Mouse (Mus musculus) stomach, embryonic 14.5 days (tissue): Measurements from ENCODE around the gene Cd24a. TPM values are rescaled to one million over a fixed set of nuclear protein-coding genes. Genes with fewer than 3 reads are reported as not detected.

ENCODE experiments used
- ATAC-seq: fragments of 200-750 bp; cut with Nextera tagmentation; 2 replicates; pipeline ENCODE4 v1.8.0; 2017; ENCODE audit warnings: low read depth, moderate TSS enrichment; ENCODE audit not compliant: insufficient number of reproducible peaks, insufficient read depth, low FRiP score
- H3K27ac ChIP-seq: fragments of 300-500 bp; sonication (generic); 2 replicates; pipeline ENCODE4 v1.5.1; 2014; ENCODE audit warnings: mild to moderate bottlenecking, low read length, moderate library complexity, mixed read lengths
- H3K27me3 ChIP-seq: fragments of 300-500 bp; sonication (generic); 2 replicates; pipeline ENCODE4 v1.6.1; 2014; ENCODE audit warnings: low read length, control low read depth, mixed read lengths; ENCODE audit not compliant: control insufficient read depth, insufficient read depth
- H3K36me3 ChIP-seq: fragments of 300-500 bp; sonication (generic); 2 replicates; pipeline ENCODE4 v1.6.1; 2014; ENCODE audit warnings: mild to moderate bottlenecking, control low read depth, low read length, moderate library complexity, mixed read lengths; ENCODE audit not compliant: control insufficient read depth, insufficient read depth
- H3K4me1 ChIP-seq: fragments of 300-500 bp; sonication (generic); 2 replicates; pipeline ENCODE4 v1.6.1; 2014; ENCODE audit warnings: low read length, control low read depth, mixed read lengths; ENCODE audit not compliant: control insufficient read depth, insufficient read depth
- H3K4me2 ChIP-seq: fragments of 300-500 bp; sonication (generic); replicated peaks from 2 replicates; pipeline ENCODE4 v1.6.1; 2014; ENCODE audit warnings: low read depth, low read length, control low read depth
- H3K4me3 ChIP-seq: fragments of 300-500 bp; sonication (generic); 2 replicates; pipeline ENCODE4 v1.5.1; 2014; ENCODE audit warnings: low read depth, low read length, control low read depth
- H3K9ac ChIP-seq: fragments of 300-500 bp; sonication (generic); replicated peaks from 2 replicates; pipeline ENCODE4 v1.6.1; 2014; ENCODE audit warnings: low read depth, mild to moderate bottlenecking, control low read depth, low read length, moderate library complexity, mixed read lengths
- H3K9me3 ChIP-seq: fragments of 300-500 bp; sonication (generic); 2 replicates; pipeline ENCODE4 v1.6.1; 2016; ENCODE audit warnings: low read depth, low read length, control low read depth; ENCODE audit not compliant: control insufficient read depth
- WGBS: fragments of 180-500 bp; shearing (Covaris S2); extraction: QIAGEN DNeasy Blood & Tissue Kit; methylation state at CpG from one replicate; pipeline ENCODE4 v1.1.7; 2014; 5-methylcytosine and 5-hydroxymethylcytosine counted together
- polyA plus RNA-seq: library from polyadenylated mRNA; unstranded; fragments of >200 nt; fragmentation: Nextera tagmentation; extraction: Ambion mirVana; gene quantifications from 2 replicates; pipeline ENCODE4 v1.2.1, GENCODE M21; 2014

The Cd24a gene
- polyA plus RNA-seq, 1 experiment from 2014 or later = 351 TPM

DNA sequence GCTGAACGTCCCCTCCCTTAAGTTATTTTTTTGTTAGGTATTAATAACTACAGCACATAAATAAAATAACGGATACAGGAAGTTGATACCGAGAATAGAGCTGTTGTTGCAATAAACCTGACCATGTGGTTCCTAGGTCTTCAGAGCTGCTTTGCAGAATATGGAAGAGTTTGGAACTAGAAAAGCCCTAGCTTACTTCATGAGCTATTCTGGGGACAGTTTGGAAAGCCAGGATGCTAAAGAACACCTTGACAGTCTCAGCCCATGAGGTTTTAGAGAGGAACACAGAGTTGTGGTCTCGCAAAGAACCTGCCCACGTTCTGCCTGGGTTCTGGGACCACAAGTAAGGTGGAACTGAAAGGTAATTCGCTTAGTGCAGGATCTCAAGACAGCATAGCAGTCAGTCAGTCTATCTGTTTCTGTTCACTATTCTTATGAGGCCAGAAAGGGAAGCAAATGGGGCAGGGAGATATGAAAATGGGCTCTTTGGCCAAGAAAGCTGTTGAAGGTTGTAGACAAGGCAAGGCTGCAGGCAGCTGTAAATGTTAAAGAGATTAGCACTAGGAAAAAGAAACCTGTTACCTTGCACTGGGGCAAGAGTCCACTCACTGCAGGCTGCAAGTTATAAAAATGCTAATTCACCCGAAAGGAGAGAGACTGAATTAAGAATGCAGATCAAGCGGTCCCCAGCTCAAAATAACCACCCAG is 10.5 kb downstream of the Cd24a start:
- WGBS = 70% methylated on average over 8 of the region's 8 CpGs
- Histone ChIP-seq H3K4me3 (no peak overlapping the region), H3K9me3 (no peaks in the 10 kb centered on the region), H3K36me3 (peaks cover 2% of the 10 kb centered on the region; the same call in 1 of the 2 replicates), H3K4me1 (no peaks in the 10 kb centered on the region), H3K9ac (no peak overlapping the region), H3K27me3 (no peaks in the 10 kb centered on the region), H3K4me2 (no peak overlapping the region), H3K27ac (no peak overlapping the region)
- ATAC-seq = no peak

DNA sequence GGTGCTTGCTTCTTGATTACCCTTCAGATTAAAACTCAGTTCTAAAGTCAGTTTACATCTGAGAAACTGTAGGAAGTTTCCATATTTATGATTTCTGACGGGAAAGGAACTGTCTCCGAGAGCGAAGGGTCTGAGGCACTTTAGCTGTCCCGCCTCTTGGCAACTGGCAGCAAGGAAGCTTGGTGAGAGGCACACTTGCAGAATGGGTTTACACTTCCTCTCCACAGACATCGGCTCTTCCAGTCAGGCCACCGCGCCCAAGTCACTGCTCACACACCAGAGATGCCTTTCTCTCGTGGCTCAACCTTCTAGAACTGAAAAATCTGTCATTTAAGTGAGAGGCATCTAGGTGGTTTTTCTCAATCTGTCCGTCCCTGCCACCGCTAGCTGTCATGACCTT is 13.4 kb downstream of the Cd24a start:
- ATAC-seq = no peak
- H3K9ac ChIP-seq = no peak overlapping the region
- no peak overlapping the region for H3K4me2 ChIP-seq
- no peak overlapping the region for H3K27ac ChIP-seq
- no peaks in the 10 kb centered on the region for H3K4me1 ChIP-seq
- no peak overlapping the region for H3K4me3 ChIP-seq
- H3K27me3 ChIP-seq = no peaks in the 10 kb centered on the region
- no peaks in the 10 kb centered on the region for H3K9me3 ChIP-seq
- no peaks in the 10 kb centered on the region for H3K36me3 ChIP-seq
- 75% methylated on average over 10 of the region's 10 CpGs for WGBS

DNA sequence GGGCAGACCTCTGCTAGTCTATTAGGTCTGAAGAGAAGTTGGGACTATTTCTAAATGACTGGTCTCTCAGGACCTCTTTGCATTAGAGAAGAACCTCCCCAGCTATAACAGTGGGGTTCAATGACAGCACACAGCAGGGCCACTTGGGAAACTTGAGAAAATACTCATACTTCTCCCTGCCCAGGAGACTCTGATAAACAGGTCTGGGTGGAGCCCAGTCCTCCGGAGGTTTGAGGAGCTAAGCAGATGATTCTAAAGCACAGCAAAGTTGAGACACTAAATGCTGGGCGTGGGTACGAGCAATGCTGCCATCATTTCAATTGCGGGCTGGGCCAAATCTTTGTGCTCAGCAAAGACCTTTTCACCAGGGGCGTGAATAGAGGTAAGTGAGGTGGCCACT is 15.1 kb downstream of the Cd24a start:
- WGBS = 77% methylated on average over 5 of the region's 5 CpGs
- H3K4me2 ChIP-seq = no peak overlapping the region
- H3K27ac ChIP-seq = no peak overlapping the region
- no peaks in the 10 kb centered on the region for H3K27me3 ChIP-seq
- no peaks in the 10 kb centered on the region for H3K4me1 ChIP-seq
- no peaks in the 10 kb centered on the region for H3K36me3 ChIP-seq
- H3K9me3 ChIP-seq = no peaks in the 10 kb centered on the region
- no peak overlapping the region for H3K9ac ChIP-seq
- ATAC-seq = no peak; the same call in 1 of the 2 replicates
- no peak overlapping the region for H3K4me3 ChIP-seq

DNA sequence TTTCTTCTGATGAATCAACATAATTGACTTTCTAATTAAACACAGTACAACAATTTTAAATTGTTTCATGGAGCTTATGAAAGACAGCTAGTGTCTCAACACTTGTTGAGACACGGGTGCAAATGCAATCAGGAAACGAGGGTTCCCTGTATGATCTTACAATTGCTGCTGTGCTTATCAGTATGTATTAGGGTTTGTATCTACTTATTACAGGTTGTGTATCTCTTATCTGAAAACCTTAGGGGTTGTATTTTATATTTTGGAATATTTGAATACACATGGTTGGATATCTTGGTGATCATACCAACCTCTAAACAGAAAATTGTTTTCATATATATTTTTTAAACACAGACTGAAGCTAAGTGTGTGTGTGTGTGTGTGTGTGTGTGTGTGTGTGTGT is 16.1 kb downstream of the Cd24a start:
- 82% methylated on average over 2 of the region's 2 CpGs for WGBS

DNA sequence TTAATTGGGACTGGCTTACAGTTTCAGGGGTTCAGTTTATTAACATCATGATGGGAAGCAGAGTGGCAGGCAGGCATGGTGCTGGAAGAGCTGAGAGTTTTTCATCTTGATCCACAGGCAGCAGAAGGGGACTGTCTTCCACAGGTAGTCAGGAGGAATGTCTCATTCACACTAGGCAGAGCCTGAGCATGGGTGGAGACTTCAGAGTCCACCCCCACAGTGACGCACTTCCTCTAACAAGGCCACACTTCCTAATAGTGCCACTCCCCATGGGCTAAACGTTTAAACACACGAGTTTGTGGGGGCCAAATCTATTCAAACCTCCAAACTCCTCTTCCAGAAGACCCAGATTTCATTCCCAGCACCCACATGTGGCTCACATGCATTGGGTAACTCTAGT is 16.8 kb downstream of the Cd24a start:
- Histone ChIP-seq H3K9ac (no peak overlapping the region), H3K4me3 (no peak overlapping the region), H3K4me1 (no peaks in the 10 kb centered on the region), H3K9me3 (no peaks in the 10 kb centered on the region), H3K4me2 (no peak overlapping the region), H3K36me3 (no peaks in the 10 kb centered on the region), H3K27me3 (no peaks in the 10 kb centered on the region), H3K27ac (no peak overlapping the region)
- ATAC-seq = no peak; the same call in 1 of the 2 replicates
- WGBS = 76% methylated on average over 3 of the region's 3 CpGs

More for the DNA sequence above, 16.1 kb downstream of the Cd24a start:
- no peak overlapping the region for H3K27ac ChIP-seq
- no peaks in the 10 kb centered on the region for H3K27me3 ChIP-seq
- H3K36me3 ChIP-seq = no peaks in the 10 kb centered on the region
- no peak for ATAC-seq
- no peak overlapping the region for H3K9ac ChIP-seq
- no peak overlapping the region for H3K4me2 ChIP-seq
- H3K4me3 ChIP-seq = no peak overlapping the region
- H3K4me1 ChIP-seq = no peaks in the 10 kb centered on the region
- H3K9me3 ChIP-seq = no peaks in the 10 kb centered on the region

DNA sequence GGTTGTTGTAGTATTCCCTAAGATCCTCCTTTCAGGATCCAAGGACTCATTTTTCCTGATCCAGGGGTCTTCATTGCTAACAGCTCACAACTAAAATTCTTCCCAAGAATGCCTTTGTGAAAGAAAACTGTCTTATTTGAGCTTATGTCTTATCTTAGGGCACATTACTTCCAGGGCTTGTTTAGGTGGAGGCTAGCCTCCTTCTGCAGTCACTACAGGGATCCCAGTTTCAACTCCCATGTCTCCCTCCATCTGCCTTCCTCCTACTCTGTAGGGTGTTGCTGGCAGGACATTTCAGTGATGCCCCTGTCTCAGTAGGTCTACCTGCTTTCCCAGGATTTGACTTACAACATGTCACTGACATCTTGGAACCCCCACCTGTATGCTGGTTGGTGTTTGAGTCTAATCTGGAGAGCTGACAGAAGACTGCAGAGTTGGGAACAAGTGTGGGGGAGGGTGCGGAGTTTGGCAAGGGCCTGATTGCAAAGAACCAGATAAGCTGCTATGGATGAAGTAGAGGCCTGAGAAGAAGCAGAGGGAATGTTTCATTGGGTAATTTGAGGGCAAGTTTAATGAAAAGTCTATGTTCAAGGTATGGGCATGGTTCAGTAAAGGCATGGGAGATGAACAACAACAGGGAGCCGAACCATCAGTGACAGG is 20.1 kb downstream of the Cd24a start:
- H3K36me3 ChIP-seq = no peaks in the 10 kb centered on the region
- no peak overlapping the region for H3K4me2 ChIP-seq
- H3K9me3 ChIP-seq = no peaks in the 10 kb centered on the region
- H3K4me3 ChIP-seq = no peak overlapping the region
- no peak overlapping the region for H3K27ac ChIP-seq
- no peaks in the 10 kb centered on the region for H3K27me3 ChIP-seq
- ATAC-seq = no peak
- peaks cover 13% of the 10 kb centered on the region for H3K4me1 ChIP-seq
- 90% methylated on average over 2 of the region's 2 CpGs for WGBS
- no peak overlapping the region for H3K9ac ChIP-seq

DNA sequence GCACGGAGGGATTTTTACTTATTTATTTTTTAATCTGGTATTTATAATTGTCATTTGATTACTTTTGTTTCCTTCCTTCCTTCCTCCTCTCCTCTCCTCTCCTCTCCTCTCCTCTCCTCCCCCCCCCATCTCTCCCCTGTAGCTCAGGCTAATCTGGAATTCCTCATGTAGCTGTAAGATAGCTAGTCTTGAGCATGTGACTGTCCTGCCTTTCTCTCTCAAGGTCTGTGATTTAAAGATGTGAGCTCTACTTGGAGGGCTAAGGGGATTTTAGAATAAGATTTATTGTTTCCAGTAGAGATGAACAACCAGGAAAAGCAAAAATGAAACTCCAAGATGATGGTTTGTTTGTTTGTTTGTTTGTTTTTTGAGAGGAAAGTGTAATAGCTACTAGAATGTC is 23.0 kb downstream of the Cd24a start:
- H3K27me3 ChIP-seq = no peaks in the 10 kb centered on the region
- no peaks in the 10 kb centered on the region for H3K36me3 ChIP-seq
- H3K4me1 ChIP-seq = peaks cover 22% of the 10 kb centered on the region
- H3K4me2 ChIP-seq = peak overlapping the region; percentile 19
- ATAC-seq = no peak
- H3K9me3 ChIP-seq = no peaks in the 10 kb centered on the region
- WGBS = 66% methylated on average over 1 of the region's 1 CpGs
- H3K9ac ChIP-seq = no peak overlapping the region
- no peak overlapping the region for H3K4me3 ChIP-seq
- H3K27ac ChIP-seq = no peak overlapping the region

DNA sequence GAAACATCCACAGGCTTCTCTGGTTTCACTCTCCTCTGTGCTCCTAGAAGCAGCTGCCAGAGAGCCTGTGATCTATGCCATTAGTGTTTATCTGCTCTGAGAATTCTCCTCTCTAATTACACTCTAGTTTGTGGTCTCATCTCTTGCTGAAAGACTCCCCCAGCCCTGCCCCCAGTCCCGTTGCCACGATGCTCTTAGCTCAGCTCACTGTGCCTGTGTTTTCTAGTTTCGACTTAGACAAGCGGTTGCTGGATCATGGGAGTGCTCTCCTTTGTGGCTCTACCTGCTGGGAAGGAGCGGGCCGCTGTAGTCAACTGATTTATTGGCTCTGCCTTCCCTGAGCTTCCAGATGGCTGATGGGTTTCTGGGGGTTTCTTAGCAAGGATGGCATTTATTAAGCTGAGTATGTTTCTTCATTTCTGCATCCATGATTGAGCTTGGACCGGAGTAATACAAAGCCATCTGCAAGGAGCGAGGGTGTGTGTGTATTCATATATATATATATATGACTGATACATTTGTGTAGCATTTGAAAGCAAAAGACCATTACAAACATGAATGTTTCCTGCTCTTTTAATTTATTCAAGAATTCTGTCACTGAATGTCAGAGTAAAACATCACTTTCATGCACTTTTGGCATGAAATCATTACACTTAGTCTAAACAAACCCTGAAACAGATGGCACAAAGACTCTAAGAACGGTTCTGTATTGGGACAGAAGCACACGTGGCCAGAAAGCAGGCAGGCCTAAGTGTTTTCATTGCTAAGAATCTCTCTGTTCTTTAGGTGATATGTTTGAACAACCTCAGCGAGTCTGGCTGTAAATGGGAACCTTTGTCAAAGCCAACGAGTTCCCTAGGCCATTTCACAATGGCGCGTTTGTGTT is 23.7 kb downstream of the Cd24a start:
- 21% methylated on average over 14 of the region's 14 CpGs for WGBS
- Histone ChIP-seq H3K4me3 (no peak overlapping the region), H3K4me1 (peaks cover 22% of the 10 kb centered on the region), H3K4me2 (peak overlapping the region; percentile 19), H3K9me3 (no peaks in the 10 kb centered on the region), H3K27me3 (no peaks in the 10 kb centered on the region), H3K36me3 (no peaks in the 10 kb centered on the region), H3K9ac (no peak overlapping the region), H3K27ac (peak overlapping the region; percentile 53; the same call in 1 of the 2 replicates)
- no peak for ATAC-seq
